Comparison of ENCODE assay signal across 9 mouse cellular contexts in the genomic region with DNA sequence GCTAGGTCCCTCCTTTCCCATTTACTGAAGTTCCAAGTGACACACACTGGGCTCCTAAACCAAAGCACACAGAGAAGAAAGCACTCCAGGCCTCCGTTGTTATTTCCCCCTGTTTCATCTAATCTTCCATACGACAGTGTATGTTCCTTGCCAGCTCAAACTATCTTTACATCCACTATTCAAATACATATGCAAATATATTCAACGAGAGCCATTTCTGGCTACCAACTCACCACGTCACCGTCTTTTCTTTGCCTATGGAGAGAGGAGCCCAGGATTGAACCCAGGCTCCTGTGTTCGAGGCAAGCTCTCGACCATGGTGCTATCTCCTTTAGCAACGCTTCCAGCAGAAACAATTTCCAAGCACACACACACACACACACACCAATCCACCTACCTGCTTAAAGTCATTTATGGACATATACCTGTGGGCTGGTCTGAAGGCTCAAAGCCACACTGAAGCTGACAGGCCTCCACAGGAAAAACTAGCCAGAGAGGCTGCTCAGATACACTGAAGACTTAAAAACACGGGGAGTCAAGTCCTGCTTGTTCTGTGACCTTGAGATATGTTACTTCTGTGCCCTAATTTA. TPM values are rescaled to one million over a fixed set of nuclear protein-coding genes. Genes with fewer than 3 reads are reported as not detected.
A peak's percentile ranks its signal among the peaks of the same experiment; 100 is the strongest.
DNase-seq lines count a peak whose midpoint lies in the region; ATAC-seq and TF ChIP-seq lines count a peak whose summit lies in the region.
"Had no signal": no experiment of that assay in that cellular context is flagged by ENCODE, and none has a peak within 500 bp of the region (broad histone marks: within the 10 kb centered on the region; RNA-seq: fewer than 3 reads in every experiment).

No protein-coding gene starts in this region.

- peaks cover 3% of the 10 kb centered on the region; the same call in 1 of the 2 replicates for H3K36me3 ChIP-seq in lung, embryonic 14.5 days (ENCODE audit: insufficient read depth)
- no peaks in the 10 kb centered on the region; the same call in 1 of the 2 replicates for H3K36me3 ChIP-seq in hindbrain, embryonic 13.5 days
- H3K36me3 ChIP-seq in neural tube, embryonic 13.5 days = no peaks in the 10 kb centered on the region

- no peak for TF ChIP-seq CTCF in lung, embryonic 14.5 days (IDR thresholded peaks at IDR 0.05; ENCODE audit: low read depth)

- H3K9ac ChIP-seq in lung, embryonic 14.5 days = no peak overlapping the region
- no peak overlapping the region for H3K9ac ChIP-seq in hindbrain, embryonic 13.5 days
- 0 out of 2 replicates have a peak overlapping the region, but pooled peaks have one; percentile 26 for H3K9ac ChIP-seq in neural tube, embryonic 13.5 days
- H3K9ac ChIP-seq: lung, embryonic 15.5 days had no signal

- peaks cover 7% of the 10 kb centered on the region; the same call in 1 of the 2 replicates for H3K4me1 ChIP-seq in lung, embryonic 14.5 days (ENCODE audit: insufficient read depth)
- H3K4me1 ChIP-seq in hindbrain, embryonic 13.5 days (replicated peaks) = peaks cover 44% of the 10 kb centered on the region
- peaks cover 62% of the 10 kb centered on the region for H3K4me1 ChIP-seq in neural tube, embryonic 13.5 days (replicated peaks)

- no peak overlapping the region for H3K27ac ChIP-seq in lung, embryonic 14.5 days (ENCODE audit: low read depth)
- no peak overlapping the region for H3K27ac ChIP-seq in hindbrain, embryonic 13.5 days
- H3K27ac ChIP-seq in neural tube, embryonic 13.5 days (replicated peaks) = no peak overlapping the region
- H3K27ac ChIP-seq: lung, embryonic 15.5 days had no signal

- no peak overlapping the region for H3K4me3 ChIP-seq in lung, embryonic 14.5 days (ENCODE audit: low read depth, low read length)
- peak overlapping the region; percentile 8; the same call in 1 of the 2 replicates for H3K4me3 ChIP-seq in hindbrain, embryonic 13.5 days
- H3K4me3 ChIP-seq in neural tube, embryonic 13.5 days = peak overlapping the region; percentile 10

- DNase-seq in heart, adult 11 months = peak; percentile 60
- DNase-seq in heart, adult 8-10 months (ENCODE audit: low spot score) = no peak
- no peak for DNase-seq in lung, embryonic 14.5 days
- no peak for DNase-seq in lung, postnatal 36 days
- DNase-seq in adrenal gland, postnatal 25 days = no peak
- DNase-seq in adrenal gland, adult 8-10 months = no peak

- WGBS in lung, embryonic 14.5 days = 81% methylated on average over 9 of the region's 9 CpGs
- 85% methylated on average over 9 of the region's 9 CpGs for WGBS in hindbrain, embryonic 13.5 days
- WGBS in neural tube, embryonic 13.5 days = 87% methylated on average over 9 of the region's 9 CpGs

- peak overlapping the region; percentile 35; the same call in 1 of the 2 replicates for H3K4me2 ChIP-seq in lung, embryonic 14.5 days
- H3K4me2 ChIP-seq in hindbrain, embryonic 13.5 days = peak overlapping the region; percentile 34
- peak overlapping the region; percentile 36 for H3K4me2 ChIP-seq in neural tube, embryonic 13.5 days

- H3K9me3 ChIP-seq in lung, embryonic 14.5 days (ENCODE audit: low read depth, low read length) = no peaks in the 10 kb centered on the region
- H3K9me3 ChIP-seq in hindbrain, embryonic 13.5 days = no peaks in the 10 kb centered on the region
- no peaks in the 10 kb centered on the region for H3K9me3 ChIP-seq in neural tube, embryonic 13.5 days
- H3K9me3 ChIP-seq: lung, embryonic 15.5 days had no signal

- H3K27me3 ChIP-seq in lung, embryonic 14.5 days (ENCODE audit: insufficient read depth, low read length) = no peaks in the 10 kb centered on the region
- H3K27me3 ChIP-seq in hindbrain, embryonic 13.5 days = no peaks in the 10 kb centered on the region
- no peaks in the 10 kb centered on the region for H3K27me3 ChIP-seq in neural tube, embryonic 13.5 days
- H3K27me3 ChIP-seq: lung, embryonic 15.5 days had no signal

- ATAC-seq in lung, embryonic 14.5 days (ENCODE audit: insufficient read depth) = no peak
- no peak for ATAC-seq in hindbrain, embryonic 13.5 days (ENCODE audit: low FRiP score)
- ATAC-seq in neural tube, embryonic 13.5 days (ENCODE audit: low read depth) = no peak

RNA-seq across cellular contexts. Expression of a gene that starts 3.5 kb away (rescaled TPM):
- total RNA-seq in heart, adult 8-10 months (2022) = 100 to 1,000 TPM; 276 to 382 (median 344) TPM
- 91.2 and 93.4 TPM in 2 replicates for polyA plus RNA-seq in lung, embryonic 14.5 days (2014; fragmentation: Nextera tagmentation; extraction: Ambion mirVana)
- 74.6 and 76.5 TPM in 2 replicates for polyA plus RNA-seq in hindbrain, embryonic 13.5 days (2015; fragmentation: Nextera tagmentation; extraction: Ambion mirVana)
- polyA plus RNA-seq in neural tube, embryonic 13.5 days (2015; fragmentation: Nextera tagmentation; extraction: Ambion mirVana) = 94.1 and 101 TPM in 2 replicates
- 140 and 146 TPM in 2 replicates for total RNA-seq in adrenal gland, postnatal 25 days (2021)
- 100 to 1,000 TPM in 3 of 4 experiments, 10 to 100 TPM in 1; 94.5 to 230 (median 162) TPM for total RNA-seq in adrenal gland, adult 8-10 months (2022)

RNA-seq across cellular contexts. Expression of a gene that starts 45.5 kb away (rescaled TPM):
- 100 to 1,000 TPM in 1 of 4 experiments, 10 to 100 TPM in 3; 85.8 to 102 (median 94.5) TPM for total RNA-seq in heart, adult 8-10 months (2022)
- polyA plus RNA-seq in lung, embryonic 14.5 days (2014; fragmentation: Nextera tagmentation; extraction: Ambion mirVana) = 420 and 425 TPM in 2 replicates
- polyA plus RNA-seq in hindbrain, embryonic 13.5 days (2015; fragmentation: Nextera tagmentation; extraction: Ambion mirVana) = 403 and 411 TPM in 2 replicates
- 408 TPM in 2 replicates for polyA plus RNA-seq in neural tube, embryonic 13.5 days (2015; fragmentation: Nextera tagmentation; extraction: Ambion mirVana)
- 131 and 145 TPM in 2 replicates for total RNA-seq in adrenal gland, postnatal 25 days (2021)
- total RNA-seq in adrenal gland, adult 8-10 months (2022) = 100 to 1,000 TPM; 129 to 155 (median 138) TPM

RNA-seq across cellular contexts. Expression of a gene that starts 58.7 kb away (rescaled TPM):
- total RNA-seq in heart, adult 8-10 months (2022) = 100 to 1,000 TPM; 415 to 495 (median 478) TPM
- 356 and 358 TPM in 2 replicates for polyA plus RNA-seq in lung, embryonic 14.5 days (2014; fragmentation: Nextera tagmentation; extraction: Ambion mirVana)
- 252 and 268 TPM in 2 replicates for polyA plus RNA-seq in hindbrain, embryonic 13.5 days (2015; fragmentation: Nextera tagmentation; extraction: Ambion mirVana)
- 275 and 291 TPM in 2 replicates for polyA plus RNA-seq in neural tube, embryonic 13.5 days (2015; fragmentation: Nextera tagmentation; extraction: Ambion mirVana)
- total RNA-seq in adrenal gland, postnatal 25 days (2021) = 105 and 144 TPM in 2 replicates
- 10 to 100 TPM; 80.4 to 93.6 (median 88.5) TPM for total RNA-seq in adrenal gland, adult 8-10 months (2022)
